Mouse (Mus musculus): ENCODE data around the gene Fkbp11.

The Fkbp11 gene

GRCm38 (mm10) chr15:98696216-98696615, 31.8 kb downstream of the Fkbp11 start:
- in situ Hi-C loops (cut with MboI, MseI) = no loop called here

- in situ Hi-C loops (cut with MboI, MseI) = no loop called here
Observed at GRCm38 (mm10) chr15:98695726-98696125, 32.3 kb downstream of the Fkbp11 start.

DNA sequence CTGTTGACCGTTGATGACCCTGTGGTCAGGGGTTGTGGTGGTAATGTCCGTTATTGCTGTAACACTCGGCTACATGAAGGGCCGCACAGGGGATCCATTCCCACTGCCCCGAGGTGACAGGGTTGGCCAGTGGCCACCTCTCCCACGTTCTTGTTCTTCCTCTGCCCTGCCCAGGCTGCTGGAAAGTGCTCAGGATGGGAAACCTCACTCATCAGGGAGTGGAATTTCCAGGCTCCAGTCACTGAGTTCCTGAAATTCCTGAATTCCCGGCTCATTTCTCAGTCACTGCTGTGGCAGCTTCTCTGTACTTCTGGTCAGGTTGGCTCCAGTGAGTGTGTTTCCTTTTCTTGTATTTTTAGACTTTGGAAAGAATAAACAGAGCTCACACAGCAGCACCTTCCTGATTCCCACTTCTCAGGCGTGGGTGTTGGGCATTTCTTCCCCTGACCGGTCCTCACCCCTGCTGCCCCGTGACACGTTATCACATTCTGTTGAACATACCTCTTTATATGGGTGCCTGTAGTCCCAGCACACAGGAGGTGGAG, 35.8 kb downstream of the Fkbp11 start:
- in situ Hi-C loops (cut with MboI, MseI) = no loop called here

DNA sequence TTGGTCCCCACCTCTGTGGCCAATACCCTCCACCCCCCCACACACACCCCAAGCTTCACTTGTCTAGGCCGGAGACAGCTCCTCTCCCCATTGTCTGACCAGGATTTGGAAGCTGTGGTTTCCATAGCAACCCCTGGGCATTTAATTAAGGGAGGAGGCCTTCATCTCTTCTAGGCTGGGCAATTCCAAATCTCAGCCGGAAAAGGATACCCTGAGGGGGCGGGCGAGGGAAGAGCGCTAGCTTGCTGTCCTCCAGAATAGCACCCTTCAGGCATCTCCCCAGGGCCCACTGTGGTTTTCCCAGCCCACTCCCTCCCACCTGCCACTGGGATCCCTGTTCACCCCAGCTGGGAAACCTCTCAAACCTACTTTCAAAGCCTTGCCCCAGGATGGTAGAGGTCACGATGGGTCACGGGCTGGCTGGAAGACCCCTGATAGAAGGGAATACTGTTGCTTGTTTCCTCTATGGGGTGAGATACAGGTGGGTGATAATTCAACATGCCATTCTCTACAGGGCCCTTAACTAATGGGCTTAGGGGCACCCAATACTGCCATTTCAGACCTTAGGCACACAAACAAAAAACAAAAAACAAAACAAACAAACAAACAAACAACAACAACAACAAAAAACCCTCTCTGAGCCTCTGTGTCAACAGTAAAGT, 36.4 kb downstream of the Fkbp11 start:
- in situ Hi-C loops (cut with MboI, MseI) = no loop called here

GRCm38 (mm10) chr15:98689682-98690081, 38.3 kb downstream of the Fkbp11 start:
- in situ Hi-C loops (cut with MboI, MseI) = no loop called here

DNA sequence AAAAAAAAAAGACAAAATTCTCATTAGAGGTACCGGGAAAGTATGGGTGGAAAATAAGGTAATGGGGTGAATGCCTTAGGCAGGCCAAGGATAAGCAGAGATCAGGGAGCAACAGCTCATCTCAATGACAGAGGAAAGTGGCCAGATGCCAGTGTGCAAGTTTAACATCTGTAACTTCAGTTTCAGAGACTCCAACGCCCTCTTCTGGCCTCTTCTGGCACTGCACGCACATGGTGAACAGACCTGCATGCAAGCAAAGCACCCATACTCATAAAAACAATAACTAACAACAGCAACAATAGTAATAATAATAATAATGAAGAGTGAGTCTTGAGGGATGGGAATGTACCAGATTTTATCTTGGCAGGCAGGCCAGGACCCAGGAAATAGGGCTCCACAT, 42.1 kb downstream of the Fkbp11 start:
- in situ Hi-C loops (cut with MboI, MseI) = no loop called here

GRCm38 (mm10) chr15:98683746-98684145, 44.3 kb downstream of the Fkbp11 start:
- in situ Hi-C loops (cut with MboI, MseI) = no loop called here

GRCm38 (mm10) chr15:98683177-98683576, 44.8 kb downstream of the Fkbp11 start:
- in situ Hi-C loops (cut with MboI, MseI) = no loop called here

GRCm38 (mm10) chr15:98681633-98682032, 46.4 kb downstream of the Fkbp11 start:
- in situ Hi-C loops (cut with MboI, MseI) = no loop called here

- in situ Hi-C loops (cut with MboI, MseI) = no loop called here
Observed at GRCm38 (mm10) chr15:98680660-98681059, 47.3 kb downstream of the Fkbp11 start.

DNA sequence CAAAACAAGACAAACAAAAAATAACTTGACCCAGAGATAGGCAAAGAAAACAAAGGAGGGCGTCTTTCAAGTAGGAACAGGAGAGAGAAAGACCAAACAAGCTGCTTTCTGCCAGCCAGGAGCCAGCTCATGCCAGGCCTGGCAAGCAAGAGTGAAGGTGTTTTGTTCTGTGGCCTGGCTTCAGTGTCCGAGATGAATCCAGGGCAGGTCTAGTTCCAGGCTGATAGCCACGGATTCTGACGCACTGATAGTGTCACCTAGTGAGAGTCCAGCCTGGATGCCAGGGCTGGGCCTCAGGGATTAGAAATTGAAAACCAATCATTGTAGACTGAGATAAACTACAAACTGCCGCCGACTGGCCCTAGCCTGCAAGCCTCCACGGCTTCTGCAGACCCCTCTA, 50.0 kb downstream of the Fkbp11 start:
- in situ Hi-C loops (cut with MboI, MseI) = no loop called here

DNA sequence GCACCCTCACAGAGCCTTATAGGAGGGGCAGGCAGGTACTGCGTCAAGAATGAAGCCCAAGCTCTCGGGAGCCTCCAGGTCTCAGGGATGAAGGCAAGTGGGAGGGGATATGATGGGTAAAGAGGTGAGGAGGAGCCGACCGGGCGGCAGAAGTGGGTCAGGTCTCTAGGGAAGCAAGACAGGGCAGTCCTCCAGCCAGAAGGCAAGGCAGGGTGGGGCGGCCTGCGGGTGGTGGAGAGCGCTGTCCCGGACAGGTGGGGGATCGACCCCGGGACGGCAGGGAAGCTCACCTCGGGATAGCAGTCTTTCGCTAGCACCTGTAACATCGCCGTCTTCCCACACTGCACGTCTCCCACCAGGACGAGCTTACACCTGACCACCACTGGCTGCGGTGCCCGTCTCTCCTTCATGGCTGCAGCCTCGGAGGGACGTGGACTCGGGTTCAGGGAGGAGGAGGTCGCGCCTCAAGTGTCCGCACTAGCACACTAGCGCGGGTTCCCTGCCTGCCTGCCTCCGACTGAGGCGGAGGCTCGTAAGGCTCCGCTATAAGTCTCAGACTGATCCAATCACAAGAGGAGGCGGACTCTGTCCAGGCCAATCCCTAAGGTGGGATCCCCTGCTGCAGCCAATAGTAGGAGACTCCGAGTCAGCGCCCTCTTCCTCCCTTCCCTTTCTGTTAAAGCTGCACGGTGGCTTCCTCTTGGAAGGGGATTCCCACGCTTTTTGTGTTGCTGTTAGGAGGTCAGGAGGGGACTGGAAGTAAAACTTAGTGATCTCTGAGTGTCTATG, 50.9 kb downstream of the Fkbp11 start, which contains the start of gene Rnd1:
Gene Rnd1 (minus strand): TSS at position 522 of the 789 bp plus-strand sequence.
- in situ Hi-C loops (cut with MboI, MseI) = no loop called here

- in situ Hi-C loops (cut with MboI, MseI) = no loop called here
Observed at GRCm38 (mm10) chr15:98676471-98676870, 51.5 kb downstream of the Fkbp11 start.

DNA sequence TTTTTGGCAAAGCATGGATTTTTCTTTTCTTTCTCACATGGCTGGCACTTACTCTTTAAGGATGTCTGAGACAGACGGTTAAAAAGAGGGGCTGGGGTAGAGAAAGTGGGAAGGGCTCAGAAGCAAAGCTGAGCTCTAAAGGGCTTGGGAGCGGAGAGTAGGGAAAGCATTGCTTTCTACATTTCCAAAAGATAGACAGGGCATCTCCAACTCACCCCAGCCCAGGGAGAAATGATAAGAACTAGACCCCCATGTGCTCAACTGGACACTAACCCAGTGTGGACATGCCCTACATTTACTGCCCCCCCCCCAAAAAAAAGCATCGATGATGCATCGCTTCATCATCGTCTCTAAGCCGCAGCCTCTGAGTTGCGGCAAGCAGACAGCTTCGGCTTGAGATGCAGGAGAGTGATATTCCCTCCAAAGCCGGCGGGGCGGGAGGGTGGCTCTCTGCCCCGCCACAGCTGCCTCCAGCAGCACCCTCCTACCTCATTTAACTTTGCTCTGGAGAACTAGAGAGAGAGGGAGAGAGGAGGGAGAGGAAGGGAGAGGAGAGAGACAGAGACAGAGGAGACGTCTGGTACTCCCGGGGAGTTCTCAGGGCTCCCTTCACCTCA, 52.3 kb downstream of the Fkbp11 start:
- in situ Hi-C loops (cut with MboI, MseI) = no loop called here

GRCm38 (mm10) chr15:98674994-98675545, 52.9 kb downstream of the Fkbp11 start:
- in situ Hi-C loops (cut with MboI, MseI) = no loop called here

Measured in T-helper 2 cell (primary cell).